Comparison of ENCODE assay signal across 8 mouse cellular contexts in genomic region chr16:74801296-74801695, GRCm38 (mm10).
DNase-seq lines count a peak whose midpoint lies in the region; TF ChIP-seq lines count a peak whose summit lies in the region.

No protein-coding gene starts in this region.

- no peak for TF ChIP-seq CTCF in gastrocnemius, adult 2 months (IDR thresholded peaks at IDR 0.05)

- peak; percentile 3 for DNase-seq in gastrocnemius, postnatal 14 days
- DNase-seq in gastrocnemius, adult 2 months: no peak
- peak; percentile 75 for DNase-seq in brain, adult 2 months (ENCODE audit: low read depth, low spot score)
- peak; percentile 9 to 39 for DNase-seq in heart, postnatal 14 days
- DNase-seq in layer of hippocampus, postnatal 14 days (ENCODE audit: low spot score in 2 of 2): peak; percentile 13 to 38
- DNase-seq in lung, postnatal 4 days: peak; percentile 57 to 64
- DNase-seq in right cerebral cortex, postnatal 14 days: peak; percentile 55
- DNase-seq in spleen, postnatal 36 days (ENCODE audit: low spot score in 2 of 2): no peak

- H3K27ac ChIP-seq in gastrocnemius, adult 2 months: no peak overlapping the region

- intact Hi-C loops in gastrocnemius, postnatal 14 days (cut with DNase I; ENCODE audit: low total_unique reads): no loop called here
- intact Hi-C loops in gastrocnemius, adult 2 months (cut with DNase I): no loop called here
- intact Hi-C loops in heart, postnatal 14 days (cut with DNase I): loop anchor here (10.0 kb wide), 1 partner anchor 1806 kb away; no protein-coding TSS in a partner anchor

- H3K4me3 ChIP-seq in gastrocnemius, adult 2 months: no peak overlapping the region

Comparison
In these comparisons a context has a peak if more than half of its experiments do, and no peak if none do; other contexts are left out.
1. DNase-seq: peak in gastrocnemius, postnatal 14 days (single experiment), brain, adult 2 months (single experiment), heart, postnatal 14 days (2 of 2), layer of hippocampus, postnatal 14 days (2 of 2), lung, postnatal 4 days (2 of 2) and right cerebral cortex, postnatal 14 days (single experiment); none in gastrocnemius, adult 2 months (single experiment) and spleen, postnatal 36 days (0 of 2).